Mouse (Mus musculus): ENCODE data around the gene Akap13.

GRCm38 (mm10) chr7:75649966-75650365 lies 194.6 kb downstream of the Akap13 start:
- TF ChIP-seq EP300 (IDR thresholded peaks at IDR 0.05; ENCODE audit: low read depth): no peak
- TF ChIP-seq CTCF (IDR thresholded peaks at IDR 0.05; ENCODE audit: low read depth): no peak

Data from heart, postnatal 0 days (tissue).